Mouse (Mus musculus): ENCODE measurements around the gene Map3k12.

Gene Map3k12

DNA sequence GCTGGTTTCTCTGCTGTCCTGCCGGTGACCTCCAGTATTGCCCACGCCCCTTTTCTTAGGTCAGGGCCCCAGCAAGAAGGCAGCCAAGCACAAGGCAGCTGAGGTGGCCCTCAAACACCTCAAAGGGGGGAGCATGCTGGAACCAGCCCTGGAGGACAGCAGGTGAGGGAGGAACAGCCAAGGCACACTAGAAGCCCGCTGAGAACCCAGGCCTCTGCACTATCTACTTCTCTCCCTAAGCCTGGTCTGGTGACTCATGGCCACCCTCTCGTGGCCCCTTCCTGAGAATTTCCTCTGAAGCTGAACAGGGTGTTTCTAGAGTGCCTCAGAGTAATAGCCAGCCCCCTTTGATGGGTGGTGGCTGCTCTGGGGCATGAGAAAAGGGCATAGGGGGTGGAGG lies 3.6 kb upstream of the Map3k12 start:
- DNase-seq (ENCODE audit: inconsistent age in 2 of 2, low spot score in 1 of 2), result peak; percentile 27 to 63

- DNase-seq (ENCODE audit: inconsistent age in 2 of 2, low spot score in 1 of 2), result peak; percentile 5 to 71
Measured at GRCm38 (mm10) chr15:102519211-102520141, 2.6 kb upstream of the Map3k12 start.

- DNase-seq (ENCODE audit: inconsistent age in 2 of 2, low spot score in 1 of 2), result no peak
Measured at GRCm38 (mm10) chr15:102518859-102519201, 2.0 kb upstream of the Map3k12 start.

DNA sequence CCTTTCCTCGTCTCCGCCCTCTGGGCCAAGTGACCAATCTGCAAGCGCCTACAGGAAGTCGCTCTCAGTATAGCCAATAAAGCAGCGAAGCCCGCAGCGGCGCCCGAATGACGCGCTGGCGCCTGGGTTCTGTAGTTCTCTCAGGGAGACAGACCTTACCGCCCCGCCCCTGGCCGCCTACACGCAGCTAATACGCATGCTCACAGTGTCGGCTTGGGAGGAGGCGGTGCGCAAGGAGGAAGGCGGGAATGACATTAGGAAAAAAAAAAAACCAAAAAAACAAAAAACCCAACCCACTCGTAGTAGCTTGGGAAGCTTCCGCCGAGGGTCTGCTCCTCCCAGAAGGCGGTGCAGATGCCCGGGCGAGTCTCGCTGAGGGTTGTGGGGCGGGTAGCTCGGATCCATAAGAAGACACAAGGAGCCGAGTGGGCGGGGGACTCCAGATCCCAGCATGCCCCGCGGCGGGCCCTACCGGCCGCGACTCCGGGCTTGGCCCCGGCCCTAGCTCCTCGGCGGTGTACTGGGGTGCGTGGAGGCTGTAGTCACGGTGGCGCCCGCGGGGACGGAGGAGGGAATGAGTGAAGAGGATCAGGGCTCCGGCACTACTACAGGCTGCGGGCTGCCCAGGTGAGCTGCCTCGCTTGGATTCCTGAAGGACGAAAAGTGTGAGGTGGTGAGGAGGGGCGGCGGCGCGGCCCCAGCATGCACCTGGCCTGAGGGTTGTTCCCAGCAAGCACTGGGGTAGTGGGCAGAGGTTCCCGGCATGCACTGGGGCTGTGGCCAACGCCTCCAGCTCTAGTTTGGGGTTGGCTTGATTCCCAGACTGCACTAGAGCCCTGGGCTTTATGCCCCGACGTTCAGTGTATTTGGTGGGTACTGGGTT lies 1.4 kb upstream of the Map3k12 start, which contains the start of gene Tarbp2:
Gene Tarbp2, plus strand, starts transcription at position 217 of the 883 bp plus-strand sequence.
- peak; percentile 100 for DNase-seq (ENCODE audit: inconsistent age in 2 of 2, low spot score in 1 of 2)

DNA sequence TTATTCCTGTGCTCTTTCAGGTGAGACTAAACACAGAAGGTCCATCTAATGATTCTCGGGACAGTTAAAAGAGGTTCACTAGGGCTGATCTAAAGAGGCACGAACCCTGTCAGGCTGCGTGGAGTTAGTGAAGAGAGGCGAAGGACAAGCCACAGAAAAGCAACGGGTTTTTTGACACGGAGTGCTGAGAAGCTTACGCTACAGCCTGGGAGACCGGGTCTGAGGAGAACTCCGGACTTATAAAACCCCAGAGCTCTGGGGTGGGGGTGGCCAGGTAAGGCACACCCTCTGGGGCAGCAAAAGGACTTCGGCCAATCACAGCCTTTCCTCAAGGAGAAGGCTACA lies 739 bp upstream of the Map3k12 start:
- DNase-seq (ENCODE audit: inconsistent age in 2 of 2, low spot score in 1 of 2), result no peak

DNA sequence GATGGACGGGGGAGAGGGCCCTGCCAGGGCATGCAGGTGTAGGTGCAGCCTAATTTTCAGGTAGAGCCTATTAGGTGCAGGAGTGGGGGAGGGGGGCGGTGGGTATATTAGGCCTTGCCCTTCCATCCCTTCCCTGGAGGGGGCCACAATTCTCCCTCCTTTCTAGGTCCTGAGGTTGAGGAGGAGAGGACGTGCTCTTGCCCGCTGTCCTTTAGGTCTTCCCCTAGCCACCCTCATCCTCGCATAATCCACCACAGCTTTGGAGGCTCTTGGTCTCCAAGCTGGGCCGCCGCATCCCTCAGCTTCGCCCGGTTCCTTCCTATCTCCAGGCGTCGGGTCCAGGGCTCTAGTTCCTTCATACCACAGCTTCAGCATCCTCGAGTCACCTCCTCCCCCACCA lies 571 bp downstream of the Map3k12 start:
- no peak for DNase-seq (ENCODE audit: inconsistent age in 2 of 2, low spot score in 1 of 2)

- peak in 1 of 2 experiments; percentile 43 for DNase-seq (ENCODE audit: inconsistent age in 2 of 2, low spot score in 1 of 2)
Measured at GRCm38 (mm10) chr15:102515791-102516190, 1.1 kb downstream of the Map3k12 start.

DNA sequence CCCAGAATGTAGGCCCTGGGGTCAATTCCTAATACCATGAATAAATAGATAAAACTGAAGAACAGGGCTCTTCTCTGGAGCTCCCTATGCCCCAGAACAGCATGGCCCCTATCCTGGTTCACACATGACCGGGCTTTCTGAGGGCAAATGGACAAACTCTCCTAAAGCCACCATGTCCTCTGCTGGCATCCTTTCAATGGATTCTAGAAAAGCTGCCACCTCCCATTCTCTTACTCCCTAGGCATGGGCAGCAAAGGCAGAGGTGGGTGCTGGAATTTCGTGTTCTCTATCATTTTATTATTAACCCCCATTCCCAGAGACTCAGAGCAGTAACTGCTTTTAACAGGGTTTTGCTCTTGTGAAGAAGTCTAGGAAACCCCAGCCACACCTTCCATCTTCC lies 1.6 kb downstream of the Map3k12 start:
- no peak for DNase-seq (ENCODE audit: inconsistent age in 2 of 2, low spot score in 1 of 2)

- DNase-seq (ENCODE audit: inconsistent age in 2 of 2, low spot score in 1 of 2), result no peak
Measured at GRCm38 (mm10) chr15:102513004-102513403, 3.9 kb downstream of the Map3k12 start.

GRCm38 (mm10) chr15:102512471-102512870 lies 4.4 kb downstream of the Map3k12 start:
- no peak for DNase-seq (ENCODE audit: inconsistent age in 2 of 2, low spot score in 1 of 2)

- DNase-seq (ENCODE audit: inconsistent age in 2 of 2, low spot score in 1 of 2), result no peak
Measured at GRCm38 (mm10) chr15:102512010-102512409, 4.9 kb downstream of the Map3k12 start.

DNA sequence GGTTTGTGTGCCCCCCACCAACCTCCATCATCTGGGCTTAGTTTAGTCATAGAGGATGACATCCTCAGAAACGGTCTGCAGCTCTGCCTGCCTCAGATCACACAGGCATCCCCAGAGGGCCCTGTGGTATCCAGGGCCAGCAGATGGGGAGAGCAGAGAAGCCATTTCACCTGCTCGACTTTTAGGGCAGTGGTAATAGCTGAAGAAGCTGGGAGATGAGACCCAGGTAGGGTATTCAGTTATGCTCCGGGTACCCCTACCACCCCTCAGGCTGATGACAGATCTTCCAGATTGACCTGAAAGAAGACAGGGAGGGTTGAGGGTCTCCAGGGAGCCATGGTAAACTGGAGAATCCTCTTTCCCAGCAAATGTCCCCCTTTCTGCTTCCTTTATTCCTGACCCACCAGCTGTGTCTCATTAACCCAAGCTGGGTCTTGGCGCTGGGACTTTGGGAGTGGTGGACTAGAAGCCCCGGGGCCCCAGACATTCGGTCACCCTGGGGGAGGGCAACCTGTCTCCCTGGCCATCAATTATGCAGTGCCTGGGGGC lies 5.5 kb downstream of the Map3k12 start:
- no peak for DNase-seq (ENCODE audit: inconsistent age in 2 of 2, low spot score in 1 of 2)

DNA sequence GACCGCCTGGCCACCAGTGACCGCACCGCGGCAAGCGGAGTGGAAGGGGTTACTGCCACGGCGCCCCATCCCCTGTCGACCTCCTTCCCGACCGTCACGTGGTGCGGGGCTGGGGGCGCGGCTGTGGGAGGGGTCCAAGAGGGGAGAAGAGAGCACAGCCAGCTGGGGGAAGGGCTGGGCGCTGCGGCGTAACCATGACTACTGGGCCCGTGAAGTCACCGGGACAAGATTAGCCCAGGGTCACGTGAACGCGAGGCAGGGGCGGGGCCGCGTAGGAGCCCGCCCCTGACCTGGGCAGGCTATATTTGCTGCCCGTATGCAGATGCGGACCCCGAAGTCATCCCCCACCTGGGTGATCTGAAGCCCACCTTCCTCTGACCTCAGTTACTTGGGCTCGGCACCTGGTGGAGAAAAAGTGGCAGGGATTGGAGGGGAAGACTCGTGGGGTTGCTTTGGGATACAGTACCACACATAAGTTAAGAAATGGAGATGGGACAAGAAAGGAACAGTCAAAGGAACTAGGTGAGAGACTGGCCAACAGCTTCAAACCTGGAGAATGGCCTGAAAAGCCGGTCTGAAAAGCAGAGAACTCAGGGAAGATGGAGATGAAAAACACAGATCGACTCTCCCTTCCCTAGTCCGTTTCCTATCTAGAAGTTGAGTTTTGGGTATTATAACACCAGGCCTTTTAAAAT lies 6.1 kb downstream of the Map3k12 start:
- DNase-seq (ENCODE audit: inconsistent age in 2 of 2, low spot score in 1 of 2), result peak; percentile 91 to 95

DNA sequence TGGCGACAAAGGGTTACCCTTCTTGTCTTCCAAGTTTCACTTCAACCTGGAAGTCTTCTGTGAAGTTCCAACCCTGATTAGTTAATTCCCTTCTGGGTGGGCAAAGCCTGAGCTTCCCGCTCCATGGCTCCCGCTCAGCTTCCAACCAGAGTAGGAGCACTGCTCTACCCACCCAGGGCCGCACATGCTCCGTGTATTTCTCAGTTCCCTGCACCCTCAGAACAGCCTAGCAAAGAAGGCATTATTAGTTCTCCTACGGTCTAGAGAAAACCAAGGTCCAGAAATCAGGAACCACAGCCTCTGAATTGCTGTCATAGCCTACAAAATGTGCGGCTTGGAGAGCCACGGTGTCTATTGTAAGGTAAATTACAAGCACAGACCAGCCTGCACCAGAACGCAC lies 6.8 kb downstream of the Map3k12 start:
- peak in 1 of 2 experiments; percentile 69 for DNase-seq (ENCODE audit: inconsistent age in 2 of 2, low spot score in 1 of 2)

- no peak for DNase-seq (ENCODE audit: inconsistent age in 2 of 2, low spot score in 1 of 2)
Measured at GRCm38 (mm10) chr15:102508336-102508735, 8.5 kb downstream of the Map3k12 start.

- DNase-seq (ENCODE audit: inconsistent age in 2 of 2, low spot score in 1 of 2), result no peak
Measured at GRCm38 (mm10) chr15:102507561-102507960, 9.3 kb downstream of the Map3k12 start.

GRCm38 (mm10) chr15:102506864-102507263 lies 10.0 kb downstream of the Map3k12 start:
- DNase-seq (ENCODE audit: inconsistent age in 2 of 2, low spot score in 1 of 2), result no peak

DNA sequence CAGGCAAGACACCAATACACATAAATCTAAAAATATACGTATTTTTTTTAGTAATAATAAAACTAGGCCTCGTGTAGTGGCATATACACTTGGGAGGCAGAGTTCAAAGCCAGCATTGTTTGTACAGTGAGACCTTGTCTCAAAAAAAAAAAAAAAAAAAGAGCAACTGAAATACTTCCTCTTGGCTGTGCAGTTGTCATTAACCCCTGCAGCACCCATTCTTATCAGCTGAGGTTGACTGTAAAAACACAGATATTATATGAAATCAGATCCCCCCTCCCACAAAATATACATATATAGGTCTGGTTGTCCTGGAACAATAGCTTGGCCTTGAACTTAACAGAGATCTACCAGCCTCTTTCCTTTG lies 10.4 kb downstream of the Map3k12 start:
- DNase-seq (ENCODE audit: inconsistent age in 2 of 2, low spot score in 1 of 2), result no peak

- DNase-seq (ENCODE audit: inconsistent age in 2 of 2, low spot score in 1 of 2), result no peak
Measured at GRCm38 (mm10) chr15:102505770-102506463, 10.9 kb downstream of the Map3k12 start.

DNA sequence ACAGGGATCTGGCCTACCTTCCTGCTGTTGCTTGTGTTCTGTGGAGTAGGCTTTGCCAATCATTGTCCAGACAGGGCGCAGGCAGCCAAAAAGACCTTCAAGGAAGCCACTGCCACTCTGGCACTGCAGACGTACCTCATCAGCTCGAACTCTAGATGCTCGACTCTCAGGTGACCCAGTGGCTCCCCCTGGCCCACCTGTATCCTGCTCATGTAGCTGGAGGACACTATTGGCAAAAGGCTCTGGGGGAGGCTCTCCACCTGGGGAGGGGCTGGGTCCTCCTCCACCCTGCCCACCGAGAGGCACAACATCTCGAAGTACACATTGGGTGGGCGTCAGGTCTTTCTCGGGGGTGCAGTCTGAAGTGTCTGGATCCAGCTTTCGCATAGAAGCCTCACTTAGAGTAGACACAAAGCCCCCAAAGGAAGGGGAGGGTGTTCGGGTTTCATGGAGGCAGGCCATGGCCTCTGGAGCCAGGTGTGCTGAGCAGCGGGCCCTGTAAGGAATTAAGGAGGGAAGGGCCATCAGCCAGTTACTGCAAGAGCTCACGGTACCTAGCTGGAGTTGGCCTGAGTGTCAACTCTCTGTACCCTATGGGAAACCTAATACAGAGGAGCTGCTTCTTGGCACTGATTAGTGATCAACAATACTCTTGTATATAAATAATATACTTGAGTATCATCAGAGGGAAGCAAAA lies 11.6 kb downstream of the Map3k12 start:
- DNase-seq (ENCODE audit: inconsistent age in 2 of 2, low spot score in 1 of 2), result no peak
